Mouse (Mus musculus) urinary bladder, adult 2 months (tissue): ENCODE measurements around the gene Slc25a41. TPM values are rescaled to one million over a fixed set of nuclear protein-coding genes. Genes with fewer than 3 reads are reported as not detected.

Experiments used
- DNase-seq: peaks from one replicate; pipeline ENCODE4 v3.0.0; 2022; ENCODE audit warnings: low spot score
- polyA plus RNA-seq: library from polyadenylated mRNA; depleted of rRNA; stranded (reverse); fragments of >200 nt; gene quantifications from 2 replicates; pipeline ENCODE4 v1.2.3, GENCODE M21; 2012

Gene Slc25a41
- polyA plus RNA-seq, 1 experiment, result not detected

DNA sequence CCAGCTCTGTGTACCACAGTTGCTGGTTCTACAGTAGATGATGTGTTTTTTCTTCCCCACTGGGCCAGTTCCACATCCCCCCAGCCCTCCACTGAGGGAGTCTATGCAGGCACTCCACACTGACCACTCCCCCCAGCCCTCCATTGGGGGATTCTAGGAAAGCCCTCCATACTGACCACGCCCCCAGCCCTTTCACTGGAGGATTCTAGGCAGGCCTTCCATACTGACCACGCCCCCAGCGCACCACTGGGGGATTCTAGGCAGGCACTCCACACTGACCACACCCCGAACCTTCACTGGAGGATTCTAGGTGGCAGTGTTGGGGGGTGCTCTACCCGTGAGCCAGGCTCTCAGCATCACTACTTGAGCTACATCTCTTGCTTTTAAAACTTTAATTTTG, 6.0 kb upstream of the Slc25a41 start:
- DNase-seq, result no peak

- DNase-seq, result no peak
Measured at GRCm38 (mm10) chr17:57038978-57039377, 2.5 kb downstream of the Slc25a41 start.

GRCm38 (mm10) chr17:57032854-57033253, 8.6 kb downstream of the Slc25a41 start:
- DNase-seq, result no peak

DNA sequence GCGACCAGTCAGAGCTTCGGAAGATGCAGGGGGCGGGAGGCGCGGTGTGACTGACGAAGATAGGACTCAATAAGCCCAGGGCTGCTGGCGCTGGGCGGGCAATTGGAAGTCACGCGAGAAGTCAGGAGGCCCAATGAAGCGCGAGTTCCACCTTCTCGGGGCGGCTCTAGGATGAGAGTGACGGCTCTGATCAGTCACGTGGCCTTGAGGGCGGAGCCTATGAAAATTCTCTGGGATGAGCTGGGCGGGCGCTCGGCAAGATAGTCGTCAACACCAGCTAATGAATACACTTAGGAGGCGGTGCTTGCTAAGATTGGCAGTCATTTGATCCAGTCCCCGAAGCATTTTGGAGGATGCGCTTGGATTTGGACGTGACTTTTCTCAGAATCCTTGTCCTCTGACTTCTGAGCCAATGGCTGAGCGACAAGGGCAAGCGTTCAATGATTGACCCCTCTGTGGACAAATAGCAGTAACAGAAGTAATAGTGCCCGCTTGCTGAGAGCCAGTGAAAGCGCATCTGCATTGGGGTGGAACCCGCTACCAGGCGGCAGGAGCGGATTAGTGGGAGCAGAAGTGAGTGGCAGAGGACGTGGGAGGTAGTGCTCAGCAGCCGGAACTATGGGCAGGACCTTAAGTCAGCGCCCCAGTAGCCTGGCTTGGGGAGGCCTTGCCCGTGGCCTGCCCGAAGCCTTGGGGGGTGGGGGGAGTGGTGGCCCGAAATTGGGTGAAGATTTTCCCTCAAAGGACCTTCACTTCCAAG, 9.6 kb downstream of the Slc25a41 start:
- peak; percentile 79 for DNase-seq

DNA sequence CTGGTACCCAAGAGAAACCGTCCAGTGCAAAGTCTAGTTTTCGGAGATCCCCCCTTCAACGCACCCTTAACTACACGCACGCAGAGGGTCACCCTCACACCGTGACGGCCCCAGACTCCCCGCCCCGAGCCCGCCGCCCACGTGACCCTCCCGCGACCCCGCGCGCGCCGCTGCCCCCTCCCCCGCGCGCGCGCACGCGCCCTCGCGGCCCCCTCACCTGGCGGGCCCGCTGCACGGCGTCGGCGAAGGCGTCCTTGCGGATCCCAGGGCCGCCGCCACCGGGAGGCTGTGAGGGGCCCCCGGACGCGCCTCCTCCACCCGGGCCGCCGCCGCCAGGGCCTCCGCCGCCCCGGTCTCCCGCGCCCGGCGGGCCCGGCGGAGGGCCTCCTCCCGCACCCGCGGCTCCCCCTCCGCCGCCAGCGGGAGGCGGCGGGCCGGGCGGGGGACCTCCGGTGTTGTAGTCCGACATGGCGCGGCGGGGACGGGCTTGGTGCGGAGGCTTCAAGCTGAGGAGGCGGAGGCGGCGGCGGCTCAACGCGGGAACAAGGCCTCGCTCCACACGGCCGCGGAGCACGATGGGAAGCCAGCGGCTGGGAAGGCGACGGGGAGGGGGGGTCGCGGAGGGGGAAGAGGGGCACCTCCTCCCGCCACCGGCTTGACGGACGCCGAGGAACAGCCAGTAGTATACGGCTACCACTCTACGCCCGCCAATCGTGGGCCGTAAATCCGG, 10.4 kb downstream of the Slc25a41 start, which contains the start of gene Khsrp:
Khsrp (minus strand) TSS at position 592 of the 730 bp plus-strand sequence.
- DNase-seq, result peak; percentile 90

DNA sequence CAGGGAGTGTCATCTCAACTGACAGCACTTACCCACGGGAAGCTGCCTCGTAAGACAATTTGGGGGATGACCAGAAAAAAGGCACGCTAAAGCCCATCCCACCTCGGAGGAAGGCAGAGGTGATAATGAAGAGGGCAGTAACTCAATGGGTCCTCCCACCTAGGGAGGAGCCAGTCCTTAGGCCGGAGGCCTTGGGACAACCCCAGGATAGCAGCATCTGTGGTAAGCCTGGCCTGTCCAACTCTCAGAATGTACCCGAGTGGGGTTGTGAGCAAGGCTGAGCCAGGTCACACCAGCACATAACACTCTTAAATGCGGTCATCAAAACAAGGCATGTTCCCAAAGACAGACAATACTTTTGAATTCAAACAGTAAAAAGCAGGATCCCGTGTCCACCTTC, 11.8 kb downstream of the Slc25a41 start:
- DNase-seq, result no peak

DNA sequence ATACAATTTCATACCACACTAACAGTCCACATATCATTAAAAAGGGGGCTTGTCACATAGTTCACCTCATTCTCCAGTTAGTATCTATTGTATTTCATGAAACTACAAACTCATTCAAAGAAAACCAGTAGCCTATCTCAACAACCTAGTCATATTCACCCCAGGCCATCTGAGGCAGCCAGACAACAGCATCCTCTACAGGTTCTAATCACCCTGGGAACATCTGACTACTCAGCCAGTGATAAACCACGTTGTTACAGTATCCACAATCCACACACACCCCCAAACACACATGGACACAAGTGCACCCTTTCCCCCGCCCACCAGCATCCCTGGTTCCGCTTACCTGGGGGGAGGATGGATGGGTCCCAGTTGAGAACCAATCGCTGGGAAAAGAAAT, 14.0 kb downstream of the Slc25a41 start:
- DNase-seq, result no peak

- no peak for DNase-seq
Measured at GRCm38 (mm10) chr17:57020960-57021359, 20.5 kb downstream of the Slc25a41 start.

GRCm38 (mm10) chr17:57019693-57020092, 21.8 kb downstream of the Slc25a41 start:
- DNase-seq, result no peak

DNA sequence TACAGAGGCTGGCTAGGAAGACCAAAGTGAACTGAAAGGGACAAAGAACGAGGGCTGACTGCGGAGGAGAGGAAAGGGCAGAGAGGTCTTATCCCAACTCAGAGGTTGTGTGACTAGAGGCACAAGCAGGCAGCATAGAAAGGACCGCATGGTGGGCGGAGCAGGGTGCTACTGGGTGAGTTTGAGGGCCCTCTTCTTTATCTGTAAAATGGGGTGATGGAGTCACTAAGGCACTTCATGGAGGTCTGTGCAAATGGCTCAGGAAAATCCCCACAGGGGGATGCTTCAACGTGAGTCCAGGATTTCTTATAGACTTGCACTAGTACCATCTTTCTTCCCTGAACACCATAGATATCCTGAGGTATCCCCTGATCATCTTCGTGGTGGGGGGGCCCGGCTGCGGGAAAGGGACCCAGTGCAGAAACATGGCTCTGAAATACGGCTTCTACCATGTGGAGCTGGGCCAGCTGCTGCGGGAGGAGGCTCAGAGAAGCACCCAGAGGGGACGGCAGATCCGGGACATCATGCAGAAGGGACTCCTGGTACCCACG, 29.1 kb downstream of the Slc25a41 start:
- DNase-seq, result no peak

DNA sequence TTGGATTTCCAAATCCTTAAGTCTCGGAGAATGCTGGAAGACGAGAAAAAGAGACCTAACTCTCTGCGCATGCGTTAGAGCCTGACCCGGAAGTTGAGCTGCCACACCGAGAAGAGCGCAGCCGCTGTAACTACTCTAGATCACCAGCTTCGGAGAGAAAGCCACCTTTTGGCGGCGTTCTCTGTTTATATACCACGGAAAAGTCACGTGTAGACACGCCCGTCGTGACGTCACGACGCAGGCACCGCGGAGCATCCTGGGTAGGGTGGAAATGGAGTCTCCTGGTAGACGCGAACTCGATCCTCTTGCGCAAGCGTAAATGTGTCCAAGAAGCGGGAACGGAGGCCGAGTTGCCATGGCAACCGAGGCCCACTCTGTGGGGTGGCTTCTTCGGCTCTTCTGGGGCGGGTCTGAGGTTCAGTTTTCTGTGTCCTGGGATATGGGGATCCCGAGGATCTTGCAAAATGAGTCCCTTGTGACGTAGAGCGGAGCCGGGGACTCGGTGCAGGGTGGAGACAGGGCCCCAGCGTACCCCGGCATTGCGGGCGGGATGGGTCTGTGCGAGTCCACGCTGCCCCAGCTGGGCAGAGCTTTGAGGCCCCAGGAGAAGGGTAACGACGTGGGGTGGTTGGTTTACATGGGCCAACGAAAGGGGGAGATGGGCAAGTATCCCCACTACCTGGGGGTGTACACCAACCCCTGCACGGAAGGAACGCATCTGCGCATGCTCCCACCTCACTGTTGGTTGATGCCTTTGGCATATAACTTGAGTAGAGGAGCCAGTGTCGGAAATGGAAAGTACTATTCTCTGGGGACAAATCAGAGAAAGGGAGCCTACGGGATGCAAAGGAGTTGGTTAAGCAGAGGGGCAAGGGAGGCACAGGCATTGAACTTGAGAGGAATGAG, 30.0 kb downstream of the Slc25a41 start, which contains the start of the genes Gtf2f1 and Gm17949:
Gtf2f1 (minus strand) TSS at position 53 of the 906 bp plus-strand sequence.
Gm17949 (plus strand) TSS at position 234 of the 906 bp plus-strand sequence.
- DNase-seq, result peak; percentile 82

DNA sequence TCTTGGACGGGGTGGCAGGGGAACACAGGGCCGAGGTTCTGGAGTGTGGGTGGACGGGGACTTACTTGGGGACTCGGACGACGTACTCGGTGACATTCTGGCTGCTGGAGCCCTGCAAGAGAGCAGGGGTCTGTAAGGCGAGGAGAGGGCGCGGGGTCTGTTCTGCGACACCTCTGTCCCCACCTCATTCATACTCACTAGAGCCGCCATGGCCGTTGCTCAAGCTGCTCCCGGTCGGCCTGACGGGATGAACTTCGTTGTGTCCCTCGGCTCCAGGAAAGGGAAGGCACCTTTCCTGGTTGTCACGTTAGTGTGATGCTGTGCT, 30.6 kb downstream of the Slc25a41 start:
- DNase-seq, result no peak

DNA sequence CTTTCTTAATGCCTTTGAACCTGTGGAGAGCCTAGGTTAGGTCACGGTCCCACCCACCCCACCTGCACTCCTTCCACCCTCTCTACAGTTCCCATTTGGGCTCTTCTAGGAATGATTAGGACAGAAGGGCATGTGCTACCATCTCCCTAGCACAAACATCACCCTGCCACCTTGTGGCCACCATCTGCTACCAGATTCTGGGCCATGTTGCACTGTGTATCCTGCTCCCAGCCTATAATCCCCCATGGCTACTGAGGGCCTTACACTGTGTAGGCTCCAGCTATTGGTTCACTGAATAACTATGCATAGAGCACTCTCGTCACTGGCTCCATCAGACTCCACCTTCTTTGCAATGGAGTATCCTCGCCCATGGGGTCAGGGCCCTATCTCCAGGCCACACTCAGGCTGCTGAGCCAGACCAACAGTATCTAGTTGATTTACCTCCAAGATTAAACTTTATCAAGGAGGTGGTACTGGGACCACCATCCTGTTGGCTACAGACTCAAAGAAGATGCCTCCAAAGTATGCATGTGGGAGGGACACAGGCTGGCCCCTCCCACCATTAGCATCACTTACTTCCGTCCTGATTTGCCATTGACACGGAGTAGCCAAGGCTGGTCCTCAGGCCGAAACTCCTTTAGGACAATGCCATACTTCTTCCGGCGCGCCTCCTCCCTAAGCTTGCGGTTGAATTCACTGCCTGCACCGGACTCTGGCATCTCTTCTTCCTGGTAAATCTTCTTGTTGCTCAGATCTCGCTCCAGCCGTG, 34.1 kb downstream of the Slc25a41 start:
- no peak for DNase-seq

- DNase-seq, result no peak
Measured at GRCm38 (mm10) chr17:57003994-57004393, 37.5 kb downstream of the Slc25a41 start.

DNA sequence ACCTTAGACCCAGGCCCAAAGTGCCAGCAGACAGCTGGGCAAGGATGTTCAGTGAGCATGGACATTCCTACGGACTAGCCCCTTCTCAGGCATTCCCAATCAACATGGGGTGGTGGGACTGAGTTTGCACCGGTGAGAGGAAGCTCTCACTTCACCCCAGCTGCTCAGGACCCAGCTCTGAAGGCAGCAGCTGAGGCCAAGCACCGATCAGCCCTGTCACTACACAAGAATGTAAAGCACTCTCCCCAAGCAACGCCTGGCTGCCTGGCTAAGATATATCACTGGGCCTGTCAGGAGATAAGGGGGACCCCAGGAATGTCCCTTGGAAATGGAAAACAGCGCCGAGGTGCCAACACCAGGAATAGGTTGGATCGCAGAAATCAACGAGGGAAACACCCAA, 40.2 kb downstream of the Slc25a41 start:
- no peak for DNase-seq

DNA sequence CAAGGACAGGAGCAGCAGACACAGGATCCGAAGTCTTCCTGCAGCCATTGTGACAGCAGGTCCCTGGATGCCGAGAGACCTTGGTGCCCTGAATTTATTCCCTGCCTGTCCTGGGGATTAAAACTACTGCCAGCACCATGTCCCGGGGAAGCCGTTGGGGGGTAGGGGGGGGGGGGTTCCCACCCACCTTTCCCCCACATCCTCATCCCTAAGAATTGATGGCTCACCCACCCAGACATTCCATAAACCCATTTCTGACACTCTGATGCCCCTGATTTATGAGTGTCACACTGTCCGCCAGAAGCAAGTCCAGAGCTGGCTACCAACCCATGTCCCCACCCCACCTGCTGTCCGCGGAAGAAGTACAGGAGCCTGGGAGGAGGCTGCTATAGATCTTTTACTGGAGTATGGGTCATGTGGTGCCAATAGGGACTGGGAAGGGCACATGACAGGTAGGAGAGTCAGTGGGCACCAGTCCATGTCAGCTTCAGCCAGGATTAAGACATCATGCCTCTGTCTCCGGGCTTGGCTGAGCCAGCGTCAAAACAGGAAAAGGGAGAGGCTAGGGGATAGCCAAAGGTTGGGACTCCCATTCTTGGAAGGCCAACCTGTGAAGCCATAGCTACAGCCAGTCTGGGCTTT, 41.4 kb downstream of the Slc25a41 start, which contains the start of gene Pspn:
Pspn (minus strand) TSS at position 51 of the 642 bp plus-strand sequence.
- DNase-seq, result no peak

DNA sequence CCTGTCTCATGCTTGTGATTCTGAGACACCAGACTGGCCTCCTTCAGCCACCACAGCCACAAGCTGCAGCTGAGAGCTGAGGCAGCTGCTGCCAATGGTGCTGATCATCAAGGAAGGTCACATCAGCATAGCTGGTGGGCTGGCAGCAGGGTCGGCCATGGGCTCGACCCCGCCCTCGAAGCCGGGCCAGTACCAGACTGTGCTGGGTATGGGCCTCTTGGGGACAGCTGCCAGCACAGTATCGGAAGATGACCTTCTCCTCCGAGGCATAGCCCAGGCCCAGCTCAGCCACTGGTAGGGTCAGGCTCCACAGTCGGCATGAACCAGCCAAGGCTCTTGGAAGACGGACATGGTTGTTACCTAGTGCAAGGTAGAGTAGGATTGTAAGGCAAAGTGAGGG, 42.0 kb downstream of the Slc25a41 start:
- DNase-seq, result no peak

GRCm38 (mm10) chr17:56997029-56997667, 44.3 kb downstream of the Slc25a41 start, which contains the start of gene Alkbh7:
Gene Alkbh7 (plus strand): TSS chr17:56997339.
- DNase-seq, result peak; percentile 78

DNA sequence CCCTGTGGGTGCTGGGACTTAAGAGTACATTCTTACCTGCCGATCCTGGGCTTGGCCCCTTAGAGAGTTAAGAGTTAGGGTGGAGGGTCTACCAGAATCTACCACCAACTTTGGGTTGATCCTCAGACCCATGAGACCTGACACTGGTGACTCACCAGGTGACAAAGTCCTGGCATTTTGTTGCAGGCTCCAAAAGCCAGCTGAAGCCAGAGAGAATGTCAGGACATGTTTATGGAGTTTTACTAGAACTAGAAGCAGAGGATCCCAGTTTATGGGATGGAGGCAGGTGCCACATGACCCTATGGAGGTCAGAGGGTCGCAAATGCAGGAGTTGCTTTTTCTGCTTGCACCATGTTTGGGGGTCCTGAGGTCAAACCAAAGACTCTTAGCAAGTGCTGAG, 44.9 kb downstream of the Slc25a41 start:
- no peak for DNase-seq

DNA sequence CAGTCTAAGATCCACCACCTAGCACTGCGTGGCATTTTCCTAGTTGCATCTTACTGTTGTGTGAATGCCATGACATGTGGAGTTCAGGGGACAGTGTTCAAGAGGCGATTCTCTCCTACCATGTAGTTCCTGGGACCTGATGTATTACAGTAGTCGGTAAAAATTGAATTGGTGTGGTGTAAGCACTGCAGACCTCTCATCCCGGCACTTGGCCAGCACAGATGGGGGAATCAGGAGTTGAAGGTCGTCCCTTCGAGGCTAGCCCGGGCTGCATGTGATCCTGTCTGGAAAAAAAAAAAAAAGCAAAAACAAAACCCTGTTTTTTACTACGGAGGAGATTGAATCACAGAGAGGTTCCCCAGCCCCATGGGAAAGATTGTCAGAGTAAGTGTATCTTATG, 46.4 kb downstream of the Slc25a41 start:
- DNase-seq, result no peak
